Mouse (Mus musculus): ENCODE measurements around the gene Tlr7. TPM values are rescaled to one million over a fixed set of nuclear protein-coding genes. Genes with fewer than 3 reads are reported as not detected.

Tlr7 gene
- total RNA-seq (2023), result 5.2 TPM

DNA sequence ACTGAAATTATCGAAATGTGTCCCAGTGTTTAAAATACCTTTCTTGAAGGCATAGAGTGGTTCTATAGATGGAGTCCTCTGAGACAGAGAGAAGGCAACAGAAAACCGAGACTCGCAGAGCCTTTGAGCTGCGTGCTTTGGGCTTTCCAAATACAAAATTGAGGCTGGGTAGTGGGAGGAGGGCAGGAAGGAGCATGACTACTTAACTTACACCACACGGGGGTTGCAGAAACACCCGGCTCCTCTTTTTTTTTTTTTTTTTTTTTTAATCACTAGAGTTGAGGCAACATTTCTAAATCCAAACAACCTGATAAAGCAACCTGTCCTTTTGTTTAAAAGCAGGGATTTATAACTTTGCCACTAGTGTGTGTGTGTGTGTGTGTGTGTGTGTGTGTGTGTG, at the start of gene Tlr7:
Gene Tlr7 (minus strand): TSS at position 160 of the 400 bp plus-strand sequence.

DNA sequence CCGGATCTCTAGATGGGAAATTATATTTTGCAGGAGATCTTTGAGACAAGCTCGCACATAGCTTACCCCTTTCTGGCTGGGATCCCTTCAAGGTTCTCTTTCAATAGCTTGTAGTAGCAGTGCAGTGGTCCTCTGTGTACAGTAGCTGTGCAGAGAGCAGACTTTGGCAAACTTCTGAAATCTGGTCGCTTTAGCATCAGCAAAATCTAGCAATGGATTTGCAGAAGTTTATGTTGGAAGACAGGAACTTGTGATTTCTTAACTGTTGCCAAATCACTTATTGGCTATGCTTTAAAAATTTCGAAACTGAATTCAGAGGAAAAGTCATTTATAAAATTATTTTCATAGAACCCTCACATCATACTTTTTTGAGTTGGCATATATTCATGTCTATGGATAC, 66.3 kb downstream of the Tlr7 start, which contains the start of gene Tlr8:
Gene Tlr8 (minus strand): TSS at position 244 of the 400 bp plus-strand sequence.

Other genes starting within 250 kb of the Tlr7 start
- 3,192 TPM for gene Tmsb4x, start 121.2 kb downstream of the Tlr7 start, total RNA-seq (2023)
- 0.50 TPM for gene Tlr8, start 66.2 kb downstream of the Tlr7 start, total RNA-seq (2023)
- 47.6 TPM for gene Prps2, start 52.2 kb upstream of the Tlr7 start, total RNA-seq (2023)

All from CD4-positive naive resting alpha-beta T cell, adult 76 days (primary cell).